Mouse (Mus musculus) brown adipose tissue, adult 24 weeks (tissue): Measurements from ENCODE around the gene Diablo. TPM values are rescaled to one million over a fixed set of nuclear protein-coding genes. Genes with fewer than 3 reads are reported as not detected.
A peak's percentile ranks its signal among the peaks of the same experiment; 100 is the strongest.
"Not testable (repeated sequence)": the region's sequence is repeated elsewhere in the genome, so short reads cannot be mapped to it uniquely, and the experiment has no call there.

ENCODE experiments used
- H3K27ac ChIP-seq: fragments of 200-500 bp; replicated peaks from 2 replicates; pipeline ENCODE4 v1.5.1; 2012; ENCODE audit warnings: low read depth, mild to moderate bottlenecking, low read length
- H3K4me1 ChIP-seq: fragments of 200-500 bp; 2 replicates; pipeline ENCODE4 v1.6.1; 2012; ENCODE audit warnings: low read length, mixed read lengths; ENCODE audit not compliant: control insufficient read depth, insufficient read depth, insufficient read length
- H3K4me3 ChIP-seq: fragments of 200-500 bp; 2 replicates; pipeline ENCODE4 v1.5.1; 2012; ENCODE audit warnings: low read depth, mild to moderate bottlenecking, low read length, moderate library complexity; ENCODE audit not compliant: insufficient read depth
- polyA plus RNA-seq: library from polyadenylated mRNA; stranded (reverse); fragments of >200 nt; gene quantifications from 2 replicates; pipeline ENCODE4 v1.2.4, GENCODE M21; 2012; ENCODE audit not compliant: missing spikeins, insufficient read depth, insufficient read length

The Diablo gene
- polyA plus RNA-seq, 1 experiment, result 58.4 TPM

DNA sequence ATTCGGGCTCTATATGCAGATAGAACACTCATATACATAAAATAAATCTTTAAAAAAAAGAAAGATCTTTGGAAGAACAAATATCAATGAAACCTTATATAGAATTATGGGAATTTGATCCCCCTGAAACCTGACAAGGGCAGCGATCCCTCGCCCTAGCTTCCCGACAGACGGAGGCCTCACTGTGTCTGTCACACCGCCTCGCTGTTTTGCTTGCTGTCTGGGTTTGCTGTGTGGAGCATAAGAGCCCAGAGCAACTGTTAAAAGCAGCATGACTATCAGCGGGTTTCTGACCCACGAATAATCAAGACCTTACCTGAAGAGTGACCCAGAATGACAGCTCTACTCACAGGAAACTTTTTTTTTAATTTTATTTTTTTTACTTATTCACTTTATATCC, 3.3 kb downstream of the Diablo start:
- Histone ChIP-seq H3K4me1 (no peaks in the 10 kb centered on the region), H3K27ac (no peak overlapping the region), H3K4me3 (no peak overlapping the region)

DNA sequence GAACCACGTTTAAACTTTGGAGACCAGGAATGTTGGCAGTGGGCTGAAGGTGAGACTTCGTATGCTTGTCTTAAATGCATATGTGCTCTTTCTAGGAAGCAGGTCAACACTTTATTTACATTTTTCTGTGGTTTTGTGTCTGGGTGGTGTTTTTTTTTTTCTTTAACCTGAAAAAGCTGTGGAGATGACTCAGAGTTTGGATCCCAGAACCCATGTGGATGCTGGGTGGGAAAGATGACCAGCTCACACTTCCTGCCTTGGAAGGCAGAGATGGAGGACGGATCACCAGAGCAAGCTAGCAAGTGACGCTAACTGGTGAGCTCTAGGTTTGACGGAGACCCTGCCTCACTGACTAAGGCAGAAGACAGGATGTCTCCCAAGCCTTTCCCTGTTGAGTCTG, 9.1 kb downstream of the Diablo start:
- Histone ChIP-seq H3K27ac (no peak overlapping the region), H3K4me1 (no peaks in the 10 kb centered on the region), H3K4me3 (no peak overlapping the region)

DNA sequence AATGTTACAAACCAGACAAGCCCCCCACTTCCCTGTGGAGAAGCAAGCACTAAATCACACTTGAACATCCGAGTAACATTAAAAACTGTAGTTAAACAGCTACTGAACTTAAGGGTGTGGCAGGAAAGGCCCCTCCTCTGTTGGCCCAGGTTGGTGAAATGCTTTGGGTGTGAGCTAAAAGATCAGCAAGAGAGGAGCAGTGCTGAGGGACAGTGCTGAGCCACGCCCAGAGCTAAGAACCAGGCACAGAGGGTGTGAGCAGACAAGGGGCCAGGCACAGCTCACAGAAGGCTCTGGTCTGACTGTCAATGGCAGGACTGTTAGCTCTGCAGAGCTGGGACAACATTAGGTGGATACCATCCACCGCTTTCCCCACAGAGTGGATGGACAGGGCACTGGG, 11.9 kb downstream of the Diablo start:
- H3K27ac ChIP-seq, result no peak overlapping the region
- no peaks in the 10 kb centered on the region for H3K4me1 ChIP-seq
- no peak overlapping the region for H3K4me3 ChIP-seq

DNA sequence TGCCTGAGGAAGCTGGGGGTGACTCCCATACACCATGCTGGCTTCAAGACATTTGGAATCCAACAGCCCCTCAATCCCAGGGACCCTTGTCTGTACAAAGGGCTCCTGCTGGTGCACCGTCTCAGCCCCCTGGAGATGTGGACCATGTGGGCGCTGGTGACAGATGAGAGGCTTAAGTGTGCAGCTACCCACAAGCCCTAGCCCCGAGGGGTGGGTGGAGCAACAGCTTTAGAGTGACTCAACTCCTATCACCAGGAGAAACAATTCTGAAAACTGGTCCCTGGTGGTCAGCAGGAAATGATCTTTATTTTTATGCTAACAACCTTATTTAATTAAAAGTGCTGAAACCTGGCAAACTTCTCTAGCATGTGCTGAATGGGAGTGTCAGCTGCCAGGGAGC, 12.6 kb downstream of the Diablo start:
- H3K4me1 ChIP-seq, H3K27ac ChIP-seq, H3K4me3 ChIP-seq: not testable (repeated sequence)

DNA sequence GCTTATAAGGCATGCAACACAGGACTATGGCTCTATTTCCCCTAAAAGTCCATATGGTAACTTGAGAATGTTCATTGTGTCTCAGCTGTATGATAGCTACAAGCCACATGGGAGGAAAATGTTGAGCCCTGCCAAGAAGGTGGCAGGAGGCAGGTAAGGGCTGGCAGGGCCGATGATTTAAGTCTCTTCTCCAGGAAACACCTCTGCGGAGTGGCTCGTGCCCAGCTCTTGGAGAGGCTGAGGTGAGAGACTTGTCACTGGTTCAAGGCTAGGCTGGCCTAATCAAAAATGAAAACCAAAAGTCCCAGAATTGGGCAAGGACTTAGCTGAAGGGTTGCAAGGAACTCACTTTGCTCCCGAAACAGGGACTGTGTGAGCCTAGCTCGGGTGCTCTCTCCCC, 13.8 kb downstream of the Diablo start, which contains the start of gene B3gnt4:
TSS of gene B3gnt4 (plus strand) at position 301 of the 400 bp plus-strand sequence.
- Histone ChIP-seq H3K27ac (no peak within 1 kb of the TSS), H3K4me3 (no peak within 1 kb of the TSS), H3K4me1 (no peaks in the 10 kb centered on the region)

DNA sequence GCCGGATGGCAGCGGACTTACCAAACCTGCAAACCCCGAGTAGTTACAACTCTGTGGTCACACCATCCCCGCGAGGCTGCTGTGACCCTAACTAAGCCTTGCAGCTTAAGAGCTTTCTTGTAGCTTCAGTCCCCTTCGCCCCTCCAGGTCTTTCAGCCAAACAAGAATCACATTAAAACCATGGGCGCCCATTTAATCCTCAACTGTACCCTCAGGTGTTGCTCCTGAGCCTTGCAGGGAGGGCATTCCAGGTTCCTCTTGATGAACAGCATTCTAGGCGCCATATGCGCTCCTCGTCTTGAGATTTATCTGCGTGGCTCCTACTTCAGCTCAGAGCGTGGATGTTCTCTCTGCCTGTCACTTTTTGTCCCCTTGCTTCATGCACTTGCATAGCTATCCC, 15.1 kb downstream of the Diablo start:
- Histone ChIP-seq H3K27ac (no peak overlapping the region), H3K4me1 (no peaks in the 10 kb centered on the region), H3K4me3 (peak overlapping the region; percentile 68)

DNA sequence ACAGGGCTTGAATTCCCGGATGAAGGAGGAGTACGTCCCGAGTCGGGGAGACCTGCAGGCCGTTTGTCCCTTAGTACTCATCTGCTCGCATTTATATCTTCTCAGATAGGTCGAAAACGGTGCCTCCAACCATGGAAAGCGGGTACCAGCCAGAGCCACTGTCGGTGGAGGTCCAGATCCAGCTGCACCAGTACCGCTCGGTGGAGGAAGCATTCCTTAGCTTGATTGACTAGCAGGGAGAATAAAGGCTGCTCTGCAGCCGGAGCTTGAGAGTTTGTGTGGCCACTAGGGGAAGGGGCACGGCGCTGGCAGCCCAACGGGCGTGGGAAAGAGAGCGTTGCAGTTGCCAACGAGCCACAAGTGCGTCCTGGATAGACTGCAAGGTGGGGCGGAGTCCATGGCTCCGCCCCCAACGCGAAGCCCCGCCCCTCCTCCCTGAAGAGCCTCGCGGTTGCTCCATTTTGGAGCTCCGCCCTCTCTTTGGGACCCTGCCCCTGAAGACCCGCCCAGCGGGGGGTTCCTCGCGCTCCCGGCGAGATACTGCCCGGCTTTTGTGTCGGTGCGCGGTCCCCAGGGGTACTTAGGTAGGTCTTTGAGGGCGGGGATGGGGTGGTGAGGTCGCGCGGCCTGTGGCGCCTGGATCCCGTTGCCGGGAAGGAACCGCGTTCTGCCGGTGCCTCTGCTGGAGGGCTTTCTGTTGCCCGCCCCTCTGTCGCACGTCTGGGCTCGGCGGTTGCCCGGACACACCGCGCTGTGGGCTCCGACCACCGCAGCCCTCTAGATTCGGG, 15.8 kb downstream of the Diablo start:
- H3K4me1 ChIP-seq, result no peaks in the 10 kb centered on the region
- H3K4me3 ChIP-seq, result peak overlapping the region; percentile 68
- H3K27ac ChIP-seq, result no peak overlapping the region

DNA sequence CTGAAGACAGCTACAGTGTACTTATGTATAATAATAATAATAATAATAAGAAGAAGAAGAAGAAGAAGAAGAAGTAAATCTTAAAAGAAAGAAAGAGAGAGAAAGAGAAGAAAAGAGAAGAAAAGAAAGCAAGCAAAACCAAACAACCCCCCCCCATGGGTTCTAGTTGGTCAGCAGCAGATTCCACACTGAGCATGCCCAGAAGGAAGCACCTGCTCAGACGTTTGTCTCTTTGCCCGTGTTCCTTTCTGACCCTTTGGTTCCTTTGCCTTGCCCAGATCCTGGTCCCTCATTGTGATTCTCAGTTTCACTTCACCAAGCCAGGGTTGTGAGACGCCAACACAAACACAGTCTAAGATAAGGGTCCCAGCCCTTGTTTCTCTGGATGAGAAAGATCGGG, 22.0 kb downstream of the Diablo start:
- H3K4me1 ChIP-seq, result 0 out of 2 replicates have a peak, but pooled peaks cover 3% of the 10 kb centered on the region
- no peak overlapping the region for H3K4me3 ChIP-seq
- no peak overlapping the region for H3K27ac ChIP-seq

DNA sequence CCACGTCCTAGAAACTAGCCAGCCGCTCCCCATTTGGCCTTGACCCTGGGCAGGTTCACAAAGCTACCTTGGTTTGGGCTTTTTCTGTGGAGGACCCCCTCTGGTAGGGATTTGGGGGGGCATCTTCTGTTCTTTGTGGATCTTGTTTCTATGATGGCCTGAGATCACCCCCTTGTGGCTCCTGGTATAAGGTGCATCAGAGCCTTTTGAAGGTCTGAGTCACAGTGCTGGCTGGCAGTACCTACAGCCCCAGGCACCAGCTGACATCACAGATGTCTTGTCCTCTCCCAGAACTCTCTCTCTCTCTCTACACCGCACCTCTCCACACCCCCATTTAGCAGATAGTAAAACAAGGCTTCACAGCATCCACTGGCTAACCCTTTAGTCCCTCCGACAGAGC, 24.3 kb downstream of the Diablo start:
- Histone ChIP-seq H3K27ac (no peak overlapping the region), H3K4me1 (0 out of 2 replicates have a peak, but pooled peaks cover 3% of the 10 kb centered on the region), H3K4me3 (no peak overlapping the region)

DNA sequence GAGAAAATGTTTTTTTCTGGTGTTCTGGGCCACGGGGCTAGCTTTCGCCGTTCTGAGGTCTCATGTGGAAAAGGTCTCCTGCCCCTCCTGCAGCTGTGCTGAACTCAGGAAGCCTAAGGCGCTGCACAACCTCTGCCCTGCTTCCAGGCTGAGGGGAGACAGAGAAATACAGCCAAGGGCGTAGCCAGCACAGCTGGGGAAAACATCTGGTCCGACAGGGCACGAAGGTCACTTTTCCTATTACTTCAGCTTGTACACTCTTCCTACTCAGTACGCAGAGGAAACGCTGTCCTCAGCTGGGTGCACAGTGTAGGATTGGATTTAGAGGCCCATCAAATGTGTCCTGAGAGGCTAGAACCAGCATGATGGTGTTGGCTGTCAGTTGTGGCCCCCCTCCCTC, 34.0 kb downstream of the Diablo start:
- Histone ChIP-seq H3K4me1 (peaks cover 11% of the 10 kb centered on the region), H3K27ac (peak overlapping the region; percentile 40; the same call in 1 of the 2 replicates)

DNA sequence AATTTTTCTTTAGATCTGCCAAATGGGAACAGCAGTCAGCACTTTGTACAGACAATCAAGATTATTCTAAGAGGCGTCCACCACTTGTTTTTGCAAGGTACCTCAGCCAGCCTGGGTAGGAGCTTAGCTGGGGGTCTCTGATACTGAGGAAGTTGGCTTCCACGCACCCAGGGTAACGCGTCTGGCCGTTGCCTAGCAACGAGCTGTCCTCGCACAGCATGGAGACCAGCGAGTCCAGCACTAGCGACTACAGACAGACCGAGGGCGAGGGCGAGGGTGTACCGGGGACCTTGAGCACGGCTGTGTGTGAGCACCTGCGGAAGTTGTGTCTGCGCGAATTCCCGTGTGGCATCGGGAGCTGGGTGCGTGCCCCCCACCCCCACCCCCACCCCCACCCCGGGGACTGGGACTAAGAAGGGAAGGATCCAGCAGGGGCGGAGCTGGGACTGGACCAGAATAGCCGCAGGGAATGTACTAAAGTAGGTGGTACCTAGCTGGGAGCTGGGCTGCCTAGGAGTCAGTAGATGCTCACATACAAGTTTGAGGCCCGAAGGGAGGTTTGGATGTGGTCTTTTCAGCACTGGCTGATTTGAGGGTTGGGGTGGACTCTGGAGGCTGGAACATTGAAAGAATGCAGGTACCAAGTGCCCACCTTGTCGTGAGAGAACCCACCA, 34.7 kb downstream of the Diablo start, which contains the start of the genes Lrrc43 and Il31:
TSS of gene Lrrc43 (plus strand) at position 194 of the 674 bp plus-strand sequence.
TSS of gene Il31 (minus strand) at position 378 of the 674 bp plus-strand sequence.
- no peak within 1 kb of the TSS for H3K4me3 ChIP-seq
- H3K27ac ChIP-seq, result peak within 1 kb of the TSS; percentile 40; the same call in 1 of the 2 replicates
- H3K4me1 ChIP-seq, result peaks cover 11% of the 10 kb centered on the region

More for the DNA sequence above, 34.0 kb downstream of the Diablo start:
- no peak overlapping the region for H3K4me3 ChIP-seq

DNA sequence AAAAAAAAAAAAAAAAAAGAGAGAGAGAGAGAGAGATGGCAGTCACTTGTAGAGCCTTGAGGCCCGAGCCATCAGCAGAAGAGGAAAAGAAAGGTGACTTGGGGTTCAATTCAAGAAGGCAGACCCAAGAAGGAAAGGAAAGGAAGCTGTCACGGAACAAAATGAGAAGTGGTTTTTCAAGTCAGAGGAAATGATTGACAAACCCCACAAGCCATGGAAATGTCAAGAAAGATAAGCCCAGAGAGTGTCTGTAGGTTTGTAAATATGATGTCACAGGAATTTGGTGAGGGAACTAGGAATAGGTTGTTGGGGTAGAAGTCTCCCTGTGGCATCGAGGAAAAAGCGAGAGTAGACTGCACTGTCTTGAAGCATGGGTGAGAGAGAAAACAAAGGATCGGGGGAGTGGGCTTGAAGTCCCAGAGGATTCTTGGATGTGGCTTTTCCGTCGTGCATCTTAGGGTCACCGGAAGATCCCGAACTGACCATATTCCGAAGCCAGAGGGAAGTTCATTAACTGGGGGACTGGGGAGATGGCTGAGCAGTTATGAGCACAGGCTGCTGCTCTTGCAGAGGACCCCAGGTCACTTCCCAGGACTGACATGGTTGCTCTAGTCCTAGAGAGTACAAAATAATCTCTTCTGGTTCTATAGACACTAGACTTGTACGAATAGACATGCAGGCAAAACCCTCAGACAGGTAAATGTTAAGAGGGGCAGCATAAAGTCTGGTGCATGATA, 36.1 kb downstream of the Diablo start:
- Histone ChIP-seq H3K27ac (no peak overlapping the region), H3K4me3 (no peak overlapping the region)

DNA sequence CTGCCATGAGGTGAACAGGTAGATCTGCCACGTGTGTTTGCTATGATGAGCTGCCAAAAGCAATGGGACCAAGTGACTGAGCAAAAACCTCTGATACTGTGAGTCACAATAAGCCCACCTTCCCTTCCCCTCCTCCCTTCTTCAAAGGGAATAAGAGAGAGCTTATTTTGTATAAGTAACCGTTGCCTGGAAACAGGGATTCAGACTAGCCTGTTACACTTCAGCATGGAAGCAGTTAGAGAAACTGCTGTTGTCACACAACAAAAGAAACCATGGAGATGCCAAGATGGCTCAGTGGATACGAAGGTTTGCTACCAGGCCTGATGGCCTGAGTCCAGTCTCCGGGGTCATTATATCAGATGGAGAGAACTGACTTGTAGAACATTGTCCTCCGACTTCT, 50.2 kb downstream of the Diablo start:
- Histone ChIP-seq H3K27ac (no peak overlapping the region), H3K4me1 (0 out of 2 replicates have a peak, but pooled peaks cover 4% of the 10 kb centered on the region), H3K4me3 (no peak overlapping the region)

More for the DNA sequence above, 36.1 kb downstream of the Diablo start:
- peaks cover 11% of the 10 kb centered on the region for H3K4me1 ChIP-seq

DNA sequence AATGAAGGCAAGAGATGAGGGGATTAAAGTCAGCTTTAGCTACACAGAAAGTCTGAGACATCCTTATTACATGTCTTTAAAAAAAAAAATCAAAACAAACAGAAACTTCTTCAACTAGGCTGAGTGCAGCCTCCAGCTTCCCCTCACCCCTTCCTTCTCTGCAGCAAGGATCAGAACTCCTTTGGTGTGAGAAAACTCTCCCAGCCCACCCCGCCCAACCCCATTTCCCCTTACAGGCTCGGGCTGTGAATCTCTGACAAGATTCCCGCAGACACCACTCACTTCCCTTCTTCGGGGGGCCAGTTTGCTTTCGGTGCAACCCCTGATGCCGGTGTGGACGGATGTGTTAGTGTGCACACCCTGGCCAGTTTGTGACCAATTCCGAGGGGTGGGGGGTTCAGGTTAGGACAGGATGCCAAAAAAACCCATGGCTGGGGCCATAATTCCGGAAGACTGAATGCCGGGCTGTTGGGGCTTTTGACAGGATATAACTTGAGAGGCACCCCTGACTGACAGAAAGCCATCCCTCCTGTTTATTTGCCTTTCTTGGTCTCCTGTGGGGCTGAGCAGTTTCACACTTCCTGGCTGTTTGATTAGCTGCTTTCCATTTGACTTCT, 53.1 kb downstream of the Diablo start:
- peak overlapping the region; percentile 28 for H3K4me3 ChIP-seq
- no peak overlapping the region for H3K27ac ChIP-seq
- 0 out of 2 replicates have a peak, but pooled peaks cover 4% of the 10 kb centered on the region for H3K4me1 ChIP-seq

DNA sequence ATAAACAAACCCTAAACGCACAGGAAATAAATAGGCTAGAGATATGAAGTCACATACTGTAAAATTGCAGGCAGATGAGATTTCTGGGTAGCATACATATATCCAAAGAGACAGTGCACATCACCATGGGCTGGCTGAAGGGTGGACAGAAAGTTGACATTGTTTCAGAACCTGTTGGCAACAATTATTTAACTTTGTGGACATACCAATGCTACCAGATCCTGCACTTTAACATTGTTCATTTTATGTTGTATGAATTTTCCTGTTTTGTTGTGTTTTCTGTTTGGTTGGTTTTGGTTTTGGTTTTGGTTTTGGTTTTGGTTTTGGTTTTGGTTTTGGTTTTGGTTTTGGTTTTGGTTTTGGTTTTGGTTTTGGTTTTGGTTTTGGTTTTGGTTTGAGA, 59.3 kb downstream of the Diablo start:
- H3K4me3 ChIP-seq, result no peak overlapping the region
- no peak overlapping the region for H3K27ac ChIP-seq
- no peaks in the 10 kb centered on the region for H3K4me1 ChIP-seq
